Mouse (Mus musculus) liver, postnatal 0 days (tissue): ENCODE data around the gene Slc39a11. TPM values are rescaled to one million over a fixed set of nuclear protein-coding genes. Genes with fewer than 3 reads are reported as not detected.

ENCODE experiments used
- ATAC-seq: fragments of 200-750 bp; cut with Nextera tagmentation; 2 replicates; pipeline ENCODE4 v1.8.0; 2017; ENCODE audit warnings: mild to moderate bottlenecking, moderate library complexity
- DNase-seq: peaks from one replicate; pipeline ENCODE4 v3.0.0-alpha.2; 2016
- H3K27ac ChIP-seq: fragments of 300-500 bp; sonication (generic); 2 replicates; pipeline ENCODE4 v1.5.1; 2014; ENCODE audit warnings: antibody characterized with exemption, moderate library complexity, mild to moderate bottlenecking, low read depth
- H3K27me3 ChIP-seq: fragments of 300-500 bp; sonication (generic); 2 replicates; pipeline ENCODE4 v1.6.1; 2014; ENCODE audit warnings: low read length, control low read depth, mixed read lengths; ENCODE audit not compliant: insufficient read depth
- H3K36me3 ChIP-seq: fragments of 300-500 bp; sonication (generic); replicated peaks from 2 replicates; pipeline ENCODE4 v1.6.1; 2014; ENCODE audit warnings: mild to moderate bottlenecking, control low read depth, low read length, moderate library complexity, mixed read lengths; ENCODE audit not compliant: insufficient read depth
- H3K4me1 ChIP-seq: fragments of 300-500 bp; sonication (generic); 2 replicates; pipeline ENCODE4 v1.6.1; 2014; ENCODE audit warnings: antibody characterized with exemption, mild to moderate bottlenecking, control low read depth; ENCODE audit not compliant: insufficient read depth
- H3K4me2 ChIP-seq: fragments of 300-500 bp; sonication (generic); 2 replicates; pipeline ENCODE4 v1.6.1; 2014; ENCODE audit warnings: low read depth, mild to moderate bottlenecking, low read length, moderate library complexity, mixed read lengths
- H3K4me3 ChIP-seq: fragments of 300-500 bp; sonication (generic); 2 replicates; pipeline ENCODE4 v1.5.1; 2014; ENCODE audit warnings: low read depth, low read length
- H3K9ac ChIP-seq: fragments of 300-500 bp; sonication (generic); replicated peaks from 2 replicates; pipeline ENCODE4 v1.6.1; 2014; ENCODE audit warnings: mild to moderate bottlenecking, moderate library complexity
- H3K9me3 ChIP-seq: fragments of 300-500 bp; sonication (generic); 2 replicates; pipeline ENCODE4 v1.6.1; 2016; ENCODE audit warnings: mild to moderate bottlenecking, control low read depth, low read length, mixed read lengths
- CTCF ChIP-seq: sonication (generic); IDR thresholded peaks from 2 replicates; pipeline ENCODE4 v1.5.1; 2016; ENCODE audit warnings: antibody characterized with exemption, low read depth
- EP300 ChIP-seq: IDR thresholded peaks from 2 replicates; pipeline ENCODE4 v1.6.1; 2016; ENCODE audit warnings: antibody characterized with exemption, low read depth, mild to moderate bottlenecking
- WGBS: fragments of 180-500 bp; shearing (Covaris S2); extraction: QIAGEN DNeasy Blood & Tissue Kit; methylation state at CpG from one replicate; pipeline ENCODE4 v1.1.7; 2014; ENCODE audit not compliant: insufficient replicate concordance; 5-methylcytosine and 5-hydroxymethylcytosine counted together
- polyA plus RNA-seq: library from polyadenylated mRNA; unstranded; fragments of >200 nt; fragmentation: Nextera tagmentation; extraction: Ambion mirVana; gene quantifications from 2 replicates; pipeline ENCODE4 v1.2.1, GENCODE M21; 2015

The Slc39a11 gene
- polyA plus RNA-seq, 1 experiment from 2014 or later = 10.9 TPM

DNA sequence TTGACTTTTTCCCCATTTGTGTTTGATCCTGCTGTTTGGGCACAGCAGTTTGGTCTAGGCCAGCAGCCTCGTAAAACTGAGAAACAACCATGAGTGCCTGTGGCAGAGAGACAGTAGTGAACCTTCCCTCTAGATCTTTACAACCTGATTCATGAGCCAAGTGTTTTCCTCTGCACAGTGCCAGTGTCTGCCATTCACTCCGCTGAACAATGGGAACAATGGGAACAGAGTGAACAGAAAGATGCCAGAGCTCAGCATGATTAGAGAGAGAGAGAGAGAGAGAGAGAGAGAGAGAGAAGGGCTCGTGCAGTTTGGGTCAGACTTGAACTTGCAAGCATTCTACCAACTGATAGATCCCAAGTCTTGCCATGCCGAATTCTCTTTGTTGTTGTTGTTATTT lies 199.2 kb downstream of the Slc39a11 start:
- no peak overlapping the region for H3K27ac ChIP-seq
- H3K9me3 ChIP-seq = no peaks in the 10 kb centered on the region
- H3K36me3 ChIP-seq = no peaks in the 10 kb centered on the region
- DNase-seq = no peak
- no peak overlapping the region for H3K9ac ChIP-seq
- 71% methylated on average over 4 of the region's 4 CpGs for WGBS
- H3K4me2 ChIP-seq = no peak overlapping the region
- H3K4me3 ChIP-seq = no peak overlapping the region
- ATAC-seq = no peak
- no peaks in the 10 kb centered on the region for H3K4me1 ChIP-seq
- no peaks in the 10 kb centered on the region for H3K27me3 ChIP-seq
- TF ChIP-seq CTCF (no peak), EP300 (no peak)

GRCm38 (mm10) chr11:113450028-113450427 lies 199.9 kb downstream of the Slc39a11 start:
- 59% methylated on average over 6 of the region's 6 CpGs for WGBS

GRCm38 (mm10) chr11:113442036-113442435 lies 207.8 kb downstream of the Slc39a11 start:
- no peak for ATAC-seq
- Histone ChIP-seq H3K27me3 (no peaks in the 10 kb centered on the region), H3K4me1 (no peaks in the 10 kb centered on the region), H3K36me3 (no peaks in the 10 kb centered on the region), H3K4me2 (no peak overlapping the region), H3K4me3 (no peak overlapping the region), H3K27ac (no peak overlapping the region), H3K9me3 (peaks cover 6% of the 10 kb centered on the region), H3K9ac (no peak overlapping the region)
- no peak for TF ChIP-seq CTCF
- no peak for TF ChIP-seq EP300
- DNase-seq = no peak
- WGBS = 88% methylated on average over 11 of the region's 11 CpGs

More at GRCm38 (mm10) chr11:113450028-113450427, 199.9 kb downstream of the Slc39a11 start:
- Histone ChIP-seq H3K4me3 (no peak overlapping the region), H3K36me3 (no peaks in the 10 kb centered on the region), H3K27ac (no peak overlapping the region), H3K27me3 (no peaks in the 10 kb centered on the region), H3K4me2 (no peak overlapping the region), H3K9me3 (no peaks in the 10 kb centered on the region), H3K4me1 (no peaks in the 10 kb centered on the region), H3K9ac (no peak overlapping the region)
- ATAC-seq (no peak), DNase-seq (no peak)
- no peak for TF ChIP-seq CTCF

- Histone ChIP-seq H3K27ac (no peak overlapping the region), H3K9ac (no peak overlapping the region), H3K9me3 (peaks cover 6% of the 10 kb centered on the region), H3K4me1 (no peaks in the 10 kb centered on the region), H3K36me3 (no peaks in the 10 kb centered on the region), H3K4me3 (no peak overlapping the region), H3K4me2 (no peak overlapping the region), H3K27me3 (no peaks in the 10 kb centered on the region)
- 79% methylated on average over 20 of the region's 20 CpGs for WGBS
- DNase-seq = no peak
- no peak for TF ChIP-seq EP300
- no peak for TF ChIP-seq CTCF
- ATAC-seq = no peak
These were observed 210.4 kb downstream of the Slc39a11 start for GRCm38 (mm10) chr11:113439328-113440030.

- Histone ChIP-seq H3K4me2 (no peak overlapping the region), H3K27me3 (no peaks in the 10 kb centered on the region), H3K9ac (no peak overlapping the region), H3K4me3 (no peak overlapping the region), H3K9me3 (peaks cover 6% of the 10 kb centered on the region), H3K4me1 (no peaks in the 10 kb centered on the region), H3K27ac (no peak overlapping the region), H3K36me3 (no peaks in the 10 kb centered on the region)
- DNase-seq = no peak
- ATAC-seq = no peak
- 85% methylated on average over 5 of the region's 5 CpGs for WGBS
- no peak for TF ChIP-seq CTCF
- no peak for TF ChIP-seq EP300
These were observed 211.0 kb downstream of the Slc39a11 start for GRCm38 (mm10) chr11:113438915-113439314.

GRCm38 (mm10) chr11:113437357-113437756 lies 212.5 kb downstream of the Slc39a11 start:
- DNase-seq (no peak), ATAC-seq (no peak)
- peaks cover 6% of the 10 kb centered on the region for H3K9me3 ChIP-seq
- no peak overlapping the region for H3K4me3 ChIP-seq
- WGBS = 73% methylated on average over 9 of the region's 9 CpGs
- H3K9ac ChIP-seq = no peak overlapping the region
- no peaks in the 10 kb centered on the region for H3K27me3 ChIP-seq
- no peak overlapping the region for H3K27ac ChIP-seq
- no peak overlapping the region for H3K4me2 ChIP-seq
- H3K4me1 ChIP-seq = no peaks in the 10 kb centered on the region
- H3K36me3 ChIP-seq = no peaks in the 10 kb centered on the region
- TF ChIP-seq CTCF (no peak), EP300 (no peak)
